Mouse (Mus musculus) neural tube, embryonic 10.5 days (tissue): ENCODE results near the gene Phf21a.

ENCODE experiments used
- DNase-seq: peaks from one replicate; pipeline ENCODE4 v3.0.0-alpha.2; 2017; ENCODE audit warnings: low spot score; ENCODE audit errors: extremely low spot score

The Phf21a gene

GRCm38 (mm10) chr2:92401091-92401561 is 308.2 kb downstream of the Phf21a start, which contains the start of gene Mapk8ip1:
Gene Mapk8ip1, minus strand, starts transcription at chr2:92401263.
- peak; percentile 52 for DNase-seq

- no peak for DNase-seq
These were observed 309.8 kb downstream of the Phf21a start for GRCm38 (mm10) chr2:92402591-92403326.

- DNase-seq, result no peak
These were observed 310.9 kb downstream of the Phf21a start for GRCm38 (mm10) chr2:92403776-92404319.

- no peak for DNase-seq
These were observed 311.8 kb downstream of the Phf21a start for GRCm38 (mm10) chr2:92404737-92405136.

GRCm38 (mm10) chr2:92405687-92406086 is 312.8 kb downstream of the Phf21a start:
- DNase-seq, result no peak

GRCm38 (mm10) chr2:92408309-92409045 is 315.6 kb downstream of the Phf21a start:
- no peak for DNase-seq

GRCm38 (mm10) chr2:92411705-92412104 is 318.8 kb downstream of the Phf21a start:
- DNase-seq, result no peak
